Mouse (Mus musculus) liver, adult 2 months (tissue): ENCODE measurements around the gene Klf1.

Source experiments
- CTCF ChIP-seq: fragments of 200-500 bp; IDR thresholded peaks from 2 replicates; pipeline ENCODE4 v1.5.1; 2011; ENCODE audit warnings: low read depth, low read length, control low read depth
- POLR2A ChIP-seq: fragments of 200-500 bp; IDR thresholded peaks from 2 replicates; pipeline ENCODE4 v1.6.1; 2011; ENCODE audit warnings: low read length, control low read depth; ENCODE audit not compliant: insufficient read depth; ENCODE audit errors: extremely low read depth

DNA sequence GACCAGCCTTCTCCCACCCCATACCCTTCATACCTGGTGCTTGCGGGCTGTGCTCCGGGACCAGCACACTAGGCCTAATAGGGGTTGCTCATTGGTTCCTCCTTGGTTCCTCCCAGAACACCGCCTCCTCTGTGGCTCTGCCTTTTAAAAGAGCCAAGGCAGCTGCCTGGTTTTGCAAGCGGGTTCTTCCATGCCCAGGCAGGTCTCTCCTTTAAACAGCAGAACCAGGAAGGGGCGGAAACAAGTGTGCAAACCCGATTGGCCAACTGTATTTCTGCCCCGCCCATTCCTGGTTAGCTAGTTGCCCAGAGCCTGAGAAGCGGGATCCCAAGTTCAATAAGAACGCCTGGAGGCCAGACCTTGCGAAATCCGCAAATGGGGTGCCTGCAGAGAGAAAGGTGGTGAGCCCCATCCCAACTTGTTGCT is 8.0 kb upstream of the Klf1 start, which contains the start of gene Gcdh:
- TF ChIP-seq POLR2A, result peak; percentile 96
- TF ChIP-seq CTCF, result no peak
